Mouse (Mus musculus) neural tube, embryonic 11.5 days (tissue): ENCODE results near the gene Psmd14. TPM values are rescaled to one million over a fixed set of nuclear protein-coding genes. Genes with fewer than 3 reads are reported as not detected.

Experiments used
- ATAC-seq: fragments of 200-750 bp; cut with Nextera tagmentation; 2 replicates; pipeline ENCODE4 v1.8.0; 2017; ENCODE audit warnings: moderate number of reproducible peaks, mild to moderate bottlenecking, moderate TSS enrichment, moderate library complexity; ENCODE audit not compliant: insufficient read depth, low FRiP score, low TSS enrichment
- DNase-seq: peaks from one replicate; pipeline ENCODE4 v3.0.0-alpha.2; 2015; ENCODE audit warnings: low spot score
- H3K27ac ChIP-seq: fragments of 300-500 bp; sonication (generic); 2 replicates; pipeline ENCODE4 v1.5.1; 2014; ENCODE audit warnings: low read depth, mild to moderate bottlenecking, low read length
- H3K27me3 ChIP-seq: fragments of 300-500 bp; sonication (generic); 2 replicates; pipeline ENCODE4 v1.6.1; 2014; ENCODE audit warnings: mild to moderate bottlenecking, low read length, mixed read lengths; ENCODE audit not compliant: control insufficient read depth, insufficient read depth
- H3K36me3 ChIP-seq: fragments of 300-500 bp; sonication (generic); 2 replicates; pipeline ENCODE4 v1.6.1; 2014; ENCODE audit warnings: mild to moderate bottlenecking, low read length, moderate library complexity, mixed read lengths; ENCODE audit not compliant: control insufficient read depth, insufficient read depth
- H3K4me1 ChIP-seq: fragments of 300-500 bp; sonication (generic); 2 replicates; pipeline ENCODE4 v1.6.1; 2014; ENCODE audit warnings: low read length, mixed read lengths; ENCODE audit not compliant: control insufficient read depth, insufficient read depth
- H3K4me2 ChIP-seq: fragments of 300-500 bp; sonication (generic); 2 replicates; pipeline ENCODE4 v1.6.1; 2014; ENCODE audit warnings: low read depth, mild to moderate bottlenecking, moderate library complexity
- H3K4me3 ChIP-seq: fragments of 300-500 bp; sonication (generic); 2 replicates; pipeline ENCODE4 v1.5.1; 2014; ENCODE audit warnings: low read depth, low read length
- H3K9ac ChIP-seq: fragments of 300-500 bp; sonication (generic); 2 replicates; pipeline ENCODE4 v1.6.1; 2014; ENCODE audit warnings: mild to moderate bottlenecking, low read length
- H3K9me3 ChIP-seq: fragments of 300-500 bp; sonication (generic); 2 replicates; pipeline ENCODE4 v1.6.1; 2016; ENCODE audit warnings: low read length; ENCODE audit not compliant: control insufficient read depth
- WGBS: fragments of 180-500 bp; shearing (Covaris S2); extraction: QIAGEN DNeasy Blood & Tissue Kit; methylation state at CpG from one replicate; pipeline ENCODE4 v1.1.7; 2014; 5-methylcytosine and 5-hydroxymethylcytosine counted together
- polyA plus RNA-seq: library from polyadenylated mRNA; unstranded; fragments of >200 nt; fragmentation: Nextera tagmentation; extraction: Ambion mirVana; gene quantifications from 2 replicates; pipeline ENCODE4 v1.2.1, GENCODE M21; 2014

Psmd14 gene
- polyA plus RNA-seq, 1 experiment from 2014 or later, result 268 TPM

GRCm38 (mm10) chr2:61813521-61813920 lies 102.0 kb downstream of the Psmd14 start:
- Histone ChIP-seq H3K36me3 (no peaks in the 10 kb centered on the region), H3K4me3 (no peak overlapping the region), H3K27me3 (peaks cover 62% of the 10 kb centered on the region), H3K9ac (no peak overlapping the region), H3K9me3 (no peaks in the 10 kb centered on the region), H3K4me1 (peaks cover 12% of the 10 kb centered on the region; the same call in 1 of the 2 replicates), H3K27ac (no peak overlapping the region), H3K4me2 (no peak overlapping the region)
- ATAC-seq, result no peak
- WGBS, result 11% methylated on average over 1 of the region's 1 CpGs
- DNase-seq, result no peak

GRCm38 (mm10) chr2:61814548-61815473 lies 103.3 kb downstream of the Psmd14 start:
- Histone ChIP-seq H3K27ac (no peak overlapping the region), H3K9ac (peak overlapping the region; percentile 69), H3K4me2 (peak overlapping the region; percentile 67), H3K9me3 (no peaks in the 10 kb centered on the region), H3K27me3 (peaks cover 50% of the 10 kb centered on the region), H3K36me3 (no peaks in the 10 kb centered on the region), H3K4me3 (peak overlapping the region; percentile 37), H3K4me1 (peaks cover 12% of the 10 kb centered on the region; the same call in 1 of the 2 replicates)
- ATAC-seq (peak; percentile 73), DNase-seq (peak; percentile 72)
- 1% methylated on average over 38 of the region's 50 CpGs for WGBS

- Histone ChIP-seq H3K27ac (peak overlapping the region; percentile 21), H3K27me3 (peaks cover 41% of the 10 kb centered on the region), H3K9me3 (no peaks in the 10 kb centered on the region), H3K9ac (peak overlapping the region; percentile 69), H3K4me2 (peak overlapping the region; percentile 67), H3K36me3 (no peaks in the 10 kb centered on the region), H3K4me1 (peaks cover 12% of the 10 kb centered on the region; the same call in 1 of the 2 replicates), H3K4me3 (peak overlapping the region; percentile 37)
- peak; percentile 64 for ATAC-seq
- 2% methylated on average over 64 of the region's 66 CpGs for WGBS
- peak; percentile 78 for DNase-seq
These were observed 104.3 kb downstream of the Psmd14 start for GRCm38 (mm10) chr2:61815583-61816313.

- Histone ChIP-seq H3K27me3 (peaks cover 21% of the 10 kb centered on the region), H3K4me3 (no peak overlapping the region), H3K9me3 (no peaks in the 10 kb centered on the region), H3K27ac (no peak overlapping the region), H3K4me1 (peaks cover 5% of the 10 kb centered on the region; the same call in 1 of the 2 replicates), H3K4me2 (no peak overlapping the region), H3K9ac (no peak overlapping the region), H3K36me3 (no peaks in the 10 kb centered on the region)
- no peak for ATAC-seq
- no peak for DNase-seq
- WGBS, result 85% methylated on average over 1 of the region's 1 CpGs
These were observed 106.7 kb downstream of the Psmd14 start for GRCm38 (mm10) chr2:61818197-61818596.

GRCm38 (mm10) chr2:61820203-61820602 lies 108.7 kb downstream of the Psmd14 start:
- no peak overlapping the region for H3K27ac ChIP-seq
- no peaks in the 10 kb centered on the region for H3K9me3 ChIP-seq
- DNase-seq (no peak), ATAC-seq (no peak)
- no peak overlapping the region for H3K4me2 ChIP-seq
- H3K27me3 ChIP-seq, result peaks cover 5% of the 10 kb centered on the region; the same call in 1 of the 2 replicates
- no peak overlapping the region for H3K9ac ChIP-seq
- H3K36me3 ChIP-seq, result no peaks in the 10 kb centered on the region
- WGBS, result 79% methylated on average over 4 of the region's 4 CpGs
- H3K4me1 ChIP-seq, result peaks cover 5% of the 10 kb centered on the region; the same call in 1 of the 2 replicates
- H3K4me3 ChIP-seq, result no peak overlapping the region

- no peak for DNase-seq
- H3K27ac ChIP-seq, result no peak overlapping the region
- WGBS, result 86% methylated on average over 1 of the region's 1 CpGs
These were observed 112.1 kb downstream of the Psmd14 start for GRCm38 (mm10) chr2:61823426-61824140.

GRCm38 (mm10) chr2:61837243-61837806 lies 125.8 kb downstream of the Psmd14 start:
- Histone ChIP-seq H3K4me1 (no peaks in the 10 kb centered on the region), H3K9ac (no peak overlapping the region), H3K27me3 (no peaks in the 10 kb centered on the region), H3K4me3 (no peak overlapping the region), H3K9me3 (no peaks in the 10 kb centered on the region), H3K4me2 (no peak overlapping the region), H3K27ac (no peak overlapping the region), H3K36me3 (no peaks in the 10 kb centered on the region)
- DNase-seq (no peak), ATAC-seq (no peak)
- whole genome bisulfite sequencing, result 87% methylated on average over 2 of the region's 2 CpGs

More at GRCm38 (mm10) chr2:61823426-61824140, 112.1 kb downstream of the Psmd14 start:
- H3K36me3 ChIP-seq, result no peaks in the 10 kb centered on the region
- no peak for ATAC-seq
- H3K9me3 ChIP-seq, result no peaks in the 10 kb centered on the region
- no peak overlapping the region for H3K4me3 ChIP-seq
- no peak overlapping the region for H3K4me2 ChIP-seq
- no peaks in the 10 kb centered on the region for H3K27me3 ChIP-seq
- H3K9ac ChIP-seq, result no peak overlapping the region
- no peaks in the 10 kb centered on the region for H3K4me1 ChIP-seq
